Mouse (Mus musculus) hematopoietic multipotent progenitor cell, adult 10-12 weeks (in vitro differentiated cells): ENCODE measurements around the gene Pafah1b2. TPM values are rescaled to one million over a fixed set of nuclear protein-coding genes. Genes with fewer than 3 reads are reported as not detected.

Experiments used
- polyA plus RNA-seq: library from polyadenylated mRNA; stranded (reverse); fragments of >175 nt; gene quantifications from 2 replicates; pipeline ENCODE4 v1.2.3, GENCODE M21; 2012; ENCODE audit warnings: low replicate concordance

Gene Pafah1b2
- polyA plus RNA-seq = 59.1 and 67.6 TPM in 2 replicates

GRCm38 (mm10) chr9:46012091-46013008 lies at the start of gene Pafah1b2, which contains the start of gene Sik3:
Gene Pafah1b2 (minus strand): TSS chr9:46012690.
Gene Sik3 (plus strand): TSS chr9:46012820.

DNA sequence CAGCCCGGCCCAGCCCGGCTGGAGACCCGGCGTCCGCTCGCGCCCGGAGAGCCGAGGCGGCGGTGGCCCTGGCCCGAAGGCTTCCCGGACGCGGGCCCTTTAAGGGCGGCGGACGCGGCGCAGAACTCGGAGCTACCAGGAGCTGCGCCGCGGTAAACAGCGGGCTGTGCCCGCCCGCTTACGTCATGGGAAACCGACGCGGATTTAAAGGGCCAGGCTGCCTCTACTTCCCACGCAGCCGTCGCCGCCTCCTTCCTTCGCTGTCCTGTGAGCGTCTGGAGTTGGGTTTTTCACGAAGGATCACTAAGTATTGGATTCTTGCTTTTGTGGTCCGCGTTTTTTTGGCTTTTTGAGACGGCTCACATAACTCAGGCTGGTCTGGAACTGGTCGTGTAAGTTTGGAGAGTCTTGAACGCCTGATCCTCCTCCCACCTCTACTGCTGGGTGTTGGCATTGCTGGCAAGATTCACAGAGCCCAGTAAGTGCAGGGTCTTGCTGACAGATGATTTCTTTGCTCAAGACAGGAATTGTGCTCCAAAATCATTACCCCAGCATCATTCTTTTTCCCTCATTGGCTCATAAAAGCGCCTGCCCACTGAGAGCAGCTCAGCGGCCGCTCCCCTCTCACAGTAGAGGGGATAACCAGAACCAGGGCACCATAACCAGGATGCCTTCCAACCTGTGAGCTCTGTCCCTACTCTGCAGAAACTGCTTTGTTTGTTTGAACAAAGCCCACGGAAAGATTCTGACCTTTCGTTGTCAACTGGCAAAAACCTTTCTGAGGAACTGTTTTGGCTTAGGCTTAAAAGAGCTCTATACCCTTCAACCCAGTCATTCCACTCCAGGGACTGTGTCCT lies 57.2 kb downstream of the Pafah1b2 start, which contains the start of gene Sidt2:
Sidt2 (minus strand) TSS at position 152 of the 857 bp plus-strand sequence.

DNA sequence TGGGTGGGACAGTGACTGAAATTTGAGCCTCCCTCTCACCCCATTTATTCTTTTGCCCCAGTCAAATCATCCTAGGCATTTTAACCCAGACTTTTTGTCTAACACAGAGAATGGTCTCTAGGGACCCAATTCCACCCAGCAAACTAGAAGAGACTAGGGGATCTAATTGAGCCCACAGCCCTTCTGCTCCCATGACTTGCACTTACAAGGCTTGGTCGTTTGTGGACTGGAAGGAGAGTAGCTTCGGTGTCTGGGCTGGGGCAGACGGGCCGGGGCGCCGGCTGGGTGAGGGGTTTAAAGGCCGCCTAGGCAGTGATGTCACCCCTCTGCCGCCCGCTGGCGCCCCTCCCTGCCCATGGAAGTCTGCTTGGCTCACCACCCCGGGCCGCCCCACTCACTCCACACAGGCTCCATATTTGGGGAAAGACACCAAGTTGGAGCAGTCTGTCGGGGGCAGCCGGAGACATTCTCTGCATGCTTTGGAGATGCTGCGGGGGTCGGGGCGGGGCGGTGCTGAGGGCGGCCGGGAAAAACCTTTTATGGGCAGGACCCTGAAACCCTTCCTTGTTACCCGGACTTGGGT lies 76.8 kb downstream of the Pafah1b2 start, which contains the start of gene Tagln:
Tagln (minus strand) TSS at position 431 of the 583 bp plus-strand sequence.

Other genes with a start within 250 kb of the Pafah1b2 start
- gene Cep164, start 184.0 kb downstream of the Pafah1b2 start, polyA plus RNA-seq = 95.1 and 185 TPM in 2 replicates
- 0.46 and 0.89 TPM in 2 replicates for gene Bace1, start 174.1 kb downstream of the Pafah1b2 start, polyA plus RNA-seq
- 12.6 and 13.0 TPM in 2 replicates for gene Pcsk7, start 106.2 kb downstream of the Pafah1b2 start, polyA plus RNA-seq
- 11.7 and 16.1 TPM in 2 replicates for gene Rnf214, start 105.8 kb downstream of the Pafah1b2 start, polyA plus RNA-seq
- gene Tagln, start 76.6 kb downstream of the Pafah1b2 start, polyA plus RNA-seq = 0.72 and 2.9 TPM in 2 replicates
- 66.6 and 188 TPM in 2 replicates for gene Sidt2, start 57.4 kb downstream of the Pafah1b2 start, polyA plus RNA-seq
- 17.7 and 19.2 TPM in 2 replicates for gene Sik3, start 130 bp upstream of the Pafah1b2 start, polyA plus RNA-seq
- not detected in 2 replicates for gene Apoa1, start 215.9 kb upstream of the Pafah1b2 start, polyA plus RNA-seq
- gene Apoc3, start 222.9 kb upstream of the Pafah1b2 start, polyA plus RNA-seq = not detected in 2 replicates
- gene Apoa4, start 228.0 kb upstream of the Pafah1b2 start, polyA plus RNA-seq = not detected in 2 replicates